Mouse (Mus musculus) cortical plate, adult 2 months (tissue): ENCODE data around the gene Pop7. TPM values are rescaled to one million over a fixed set of nuclear protein-coding genes. Genes with fewer than 3 reads are reported as not detected.

Experiments
- H3K27ac ChIP-seq: fragments of 200-500 bp; 2 replicates; pipeline ENCODE4 v1.5.1; 2012; ENCODE audit warnings: low read length, control low read depth, inconsistent platforms; ENCODE audit not compliant: insufficient read depth
- H3K4me1 ChIP-seq: fragments of 200-500 bp; 2 replicates; pipeline ENCODE4 v1.6.1; 2011; ENCODE audit warnings: low read length; ENCODE audit not compliant: control insufficient read depth, insufficient read depth
- H3K4me3 ChIP-seq: fragments of 200-500 bp; 2 replicates; pipeline ENCODE4 v1.5.1; 2011; ENCODE audit warnings: mild to moderate bottlenecking, low read length, control low read depth; ENCODE audit not compliant: insufficient read depth
- CTCF ChIP-seq: fragments of 200-500 bp; IDR thresholded peaks from 2 replicates; pipeline ENCODE4 v1.5.1; 2011; ENCODE audit warnings: mild to moderate bottlenecking, control low read depth, low read length; ENCODE audit not compliant: insufficient read depth; ENCODE audit errors: extremely low read depth
- POLR2A ChIP-seq: fragments of 200-500 bp; IDR thresholded peaks from 2 replicates; pipeline ENCODE4 v1.6.1; 2011; ENCODE audit warnings: mild to moderate bottlenecking, low read length, control low read depth; ENCODE audit not compliant: insufficient read depth; ENCODE audit errors: extremely low read depth
- polyA plus RNA-seq: library from polyadenylated mRNA; depleted of rRNA; stranded (reverse); fragments of >200 nt; gene quantifications from 2 replicates; pipeline ENCODE4 v1.2.3, GENCODE M21; 2012

The Pop7 gene
- polyA plus RNA-seq, 1 experiment, result 46.4 TPM

GRCm38 (mm10) chr5:137529221-137529995, 27.1 kb upstream of the Pop7 start:
- TF ChIP-seq CTCF, result no peak
- peak; percentile 18; the same call in 1 of the 2 replicates for TF ChIP-seq POLR2A
- H3K4me1 ChIP-seq, result peaks cover 2% of the 10 kb centered on the region; the same call in 1 of the 2 replicates
- no peak overlapping the region for H3K27ac ChIP-seq
- peak overlapping the region; percentile 93; the same call in 1 of the 2 replicates for H3K4me3 ChIP-seq

GRCm38 (mm10) chr5:137528247-137528968, 26.1 kb upstream of the Pop7 start:
- Histone ChIP-seq H3K4me3 (no peak overlapping the region), H3K27ac (no peak overlapping the region), H3K4me1 (peaks cover 2% of the 10 kb centered on the region; the same call in 1 of the 2 replicates)
- no peak for TF ChIP-seq CTCF
- no peak for TF ChIP-seq POLR2A

GRCm38 (mm10) chr5:137527413-137527812, 25.1 kb upstream of the Pop7 start:
- Histone ChIP-seq H3K4me1 (peaks cover 2% of the 10 kb centered on the region; the same call in 1 of the 2 replicates), H3K4me3 (no peak overlapping the region), H3K27ac (no peak overlapping the region)
- no peak; the same call in 1 of the 2 replicates for TF ChIP-seq POLR2A
- TF ChIP-seq CTCF, result no peak

- Histone ChIP-seq H3K4me1 (peaks cover 2% of the 10 kb centered on the region; the same call in 1 of the 2 replicates), H3K4me3 (no peak overlapping the region), H3K27ac (0 out of 2 replicates have a peak overlapping the region, but pooled peaks have one; percentile 46)
- TF ChIP-seq CTCF (no peak), POLR2A (0 out of 2 replicates have a peak, but pooled peaks have one; percentile 2)
Measured at GRCm38 (mm10) chr5:137526192-137526936, 24.0 kb upstream of the Pop7 start.

- no peak for TF ChIP-seq POLR2A
- no peak for TF ChIP-seq CTCF
- Histone ChIP-seq H3K4me3 (no peak overlapping the region), H3K27ac (no peak overlapping the region), H3K4me1 (peaks cover 2% of the 10 kb centered on the region; the same call in 1 of the 2 replicates)
Measured at GRCm38 (mm10) chr5:137525511-137525910, 23.2 kb upstream of the Pop7 start.

- no peak overlapping the region for H3K27ac ChIP-seq
- no peaks in the 10 kb centered on the region; the same call in 1 of the 2 replicates for H3K4me1 ChIP-seq
- TF ChIP-seq CTCF (no peak), POLR2A (no peak)
- H3K4me3 ChIP-seq, result no peak overlapping the region
Measured at GRCm38 (mm10) chr5:137524671-137525070, 22.4 kb upstream of the Pop7 start.

GRCm38 (mm10) chr5:137524251-137524515, 21.9 kb upstream of the Pop7 start:
- Histone ChIP-seq H3K27ac (no peak overlapping the region), H3K4me3 (no peak overlapping the region), H3K4me1 (no peaks in the 10 kb centered on the region; the same call in 1 of the 2 replicates)
- no peak for TF ChIP-seq POLR2A

GRCm38 (mm10) chr5:137523396-137524250, 21.3 kb upstream of the Pop7 start:
- no peak for TF ChIP-seq POLR2A

GRCm38 (mm10) chr5:137522711-137523110, 20.4 kb upstream of the Pop7 start:
- TF ChIP-seq CTCF (no peak), POLR2A (no peak)
- Histone ChIP-seq H3K4me3 (no peak overlapping the region), H3K4me1 (no peaks in the 10 kb centered on the region; the same call in 1 of the 2 replicates), H3K27ac (no peak overlapping the region)

More at GRCm38 (mm10) chr5:137523396-137524250, 21.3 kb upstream of the Pop7 start:
- Histone ChIP-seq H3K4me3 (no peak overlapping the region), H3K27ac (no peak overlapping the region), H3K4me1 (no peaks in the 10 kb centered on the region; the same call in 1 of the 2 replicates)
